Mouse (Mus musculus): Measurements from ENCODE around the gene Gps2. TPM values are rescaled to one million over a fixed set of nuclear protein-coding genes. Genes with fewer than 3 reads are reported as not detected.
"Not testable (repeated sequence)": the region's sequence is repeated elsewhere in the genome, so short reads cannot be mapped to it uniquely, and the experiment has no call there.

Gps2 gene
- total and polyA plus RNA-seq, 3 experiments = 78.0 to 113 TPM; not detected in 1

- TF ChIP-seq MYB (IDR thresholded peaks at IDR 0.05; ENCODE audit: low read depth, low read length) (no peak), CHD2 (IDR thresholded peaks at IDR 0.05; ENCODE audit: low read length) (no peak), POLR2AphosphoS2 (IDR thresholded peaks at IDR 0.05; ENCODE audit: low read length) (no peak), USF1 (IDR thresholded peaks at IDR 0.05; ENCODE audit: low read depth, low read length) (peak; percentile 44), POLR2A (IDR thresholded peaks at IDR 0.05; ENCODE audit: control insufficient read depth in 1 of 2, insufficient read depth in 1 of 2, low read depth in 1 of 2, low read length in 2 of 2, poor library complexity in 1 of 2) (peak in 1 of 2 experiments; percentile 29; a peak in 1 of 4 replicates), ZC3H11A (IDR thresholded peaks at IDR 0.05; ENCODE audit: low read depth, low read length) (0 out of 2 replicates have a peak, but pooled peaks have one; percentile 12), JUND (IDR thresholded peaks at IDR 0.05; ENCODE audit: low read depth, low read length) (no peak), ZNF384 (IDR thresholded peaks at IDR 0.05; ENCODE audit: low read depth, low read length) (peak; percentile 99), BHLHE40 (IDR thresholded peaks at IDR 0.05; ENCODE audit: borderline replicate concordance, low read depth, low read length) (peak; percentile 66; the same call in 1 of the 2 replicates), GABPA (IDR thresholded peaks at IDR 0.05; ENCODE audit: low read depth, low read length) (no peak), ZKSCAN1 (IDR thresholded peaks at IDR 0.05; ENCODE audit: low read depth, low read length) (peak; percentile 87; the same call in 1 of the 2 replicates), MAX (IDR thresholded peaks at IDR 0.05; ENCODE audit: low read length) (peak; percentile 60; the same call in 1 of the 2 replicates)
Observed at GRCm38 (mm10) chr11:69929712-69930111, 16.0 kb downstream of the Gps2 start (continued).

GRCm38 (mm10) chr11:69930176-69930575, 16.5 kb downstream of the Gps2 start:
- peak overlapping the region; percentile 74 for H3K27ac ChIP-seq (ENCODE audit: control insufficient read depth, low read depth, low read length)
- H3K9ac ChIP-seq (ENCODE audit: control insufficient read depth, low read depth, low read length, poor library complexity, severe bottlenecking) = 0 out of 2 replicates have a peak overlapping the region, but pooled peaks have one; percentile 8
- peaks cover 0 to 34% of the 10 kb centered on the region in 2 experiments; a peak in 2 of 4 replicates for H3K36me3 ChIP-seq (ENCODE audit: control insufficient read depth in 1 of 2, insufficient read depth in 2 of 2, low read length in 2 of 2)
- DNase-seq (ENCODE audit: low read depth, low spot score) = peak; percentile 68
- not testable (repeated sequence) for H3K9me3 ChIP-seq (replicated peaks; ENCODE audit: insufficient read depth, low read length); H3K4me3 ChIP-seq (ENCODE audit: control insufficient read depth in 1 of 2, insufficient read depth in 1 of 2, low read depth in 2 of 2, low read length in 2 of 2); H3K79me2 ChIP-seq (ENCODE audit: control insufficient read depth, insufficient read depth, low read length, poor library complexity); H3K27me3 ChIP-seq (ENCODE audit: control insufficient read depth in 1 of 2, insufficient read depth in 2 of 2, low read length in 2 of 2)
- H3K4me1 ChIP-seq (ENCODE audit: control insufficient read depth in 1 of 2, insufficient read depth in 2 of 2, low read length in 2 of 2) = peaks cover 9 to 35% of the 10 kb centered on the region in 2 experiments; a peak in 3 of 4 replicates
- TF ChIP-seq MXI1 (IDR thresholded peaks at IDR 0.05; ENCODE audit: low read depth, low read length) = 0 out of 2 replicates have a peak, but pooled peaks have one; percentile 3

- Histone ChIP-seq H3K27ac (ENCODE audit: control insufficient read depth, low read depth, low read length) (peak overlapping the region; percentile 99), H3K9ac (ENCODE audit: control insufficient read depth, low read depth, low read length, poor library complexity, severe bottlenecking) (peak overlapping the region; percentile 56), H3K4me1 (ENCODE audit: control insufficient read depth in 1 of 2, insufficient read depth in 2 of 2, low read length in 2 of 2) (peaks cover 9 to 37% of the 10 kb centered on the region in 2 experiments; a peak in 3 of 4 replicates)
- TF ChIP-seq ETS1 (IDR thresholded peaks at IDR 0.05; ENCODE audit: low read depth, low read length) (peak; percentile 92), MYC (IDR thresholded peaks at IDR 0.05; ENCODE audit: low read depth, low read length) (peak; percentile 23; the same call in 1 of the 2 replicates), MXI1 (IDR thresholded peaks at IDR 0.05; ENCODE audit: low read depth, low read length) (peak; percentile 50; the same call in 1 of the 2 replicates), GATA1 (IDR thresholded peaks at IDR 0.05; ENCODE audit: low read depth, low read length) (no peak), HCFC1 (IDR thresholded peaks at IDR 0.05; ENCODE audit: low read depth, low read length) (0 out of 2 replicates have a peak, but pooled peaks have one; percentile 25), TAL1 (IDR thresholded peaks at IDR 0.05; ENCODE audit: low read length) (peak; percentile 45), TBP (IDR thresholded peaks at IDR 0.05; ENCODE audit: low read depth, low read length) (0 out of 2 replicates have a peak, but pooled peaks have one; percentile 12), ZNF384 (IDR thresholded peaks at IDR 0.05; ENCODE audit: low read depth, low read length) (no peak), POLR2A (IDR thresholded peaks at IDR 0.05; ENCODE audit: control insufficient read depth in 1 of 2, insufficient read depth in 1 of 2, low read depth in 1 of 2, low read length in 2 of 2, poor library complexity in 1 of 2) (peak in 1 of 2 experiments; percentile 51; a peak in 1 of 4 replicates), NRF1 (IDR thresholded peaks at IDR 0.05; ENCODE audit: insufficient read depth, low read depth, low read length, poor library complexity, severe bottlenecking) (no peak), RCOR1 (IDR thresholded peaks at IDR 0.05; ENCODE audit: low read depth, low read length) (peak; percentile 68; the same call in 1 of the 2 replicates), CHD1 (IDR thresholded peaks at IDR 0.05; ENCODE audit: low read depth, low read length) (peak; percentile 49; the same call in 1 of the 2 replicates), NELFE (IDR thresholded peaks at IDR 0.05; ENCODE audit: low read depth, low read length) (peak; percentile 49; the same call in 1 of the 2 replicates), MAX (IDR thresholded peaks at IDR 0.05; ENCODE audit: low read length) (no peak; the same call in 1 of the 2 replicates), ELF1 (IDR thresholded peaks at IDR 0.05; ENCODE audit: low read depth, low read length) (no peak), MAZ (IDR thresholded peaks at IDR 0.05; ENCODE audit: low read depth, low read length) (peak; percentile 78; the same call in 1 of the 2 replicates), TCF12 (IDR thresholded peaks at IDR 0.05; ENCODE audit: low read depth, low read length) (peak; percentile 38; the same call in 1 of the 2 replicates), SIN3A (IDR thresholded peaks at IDR 0.05; ENCODE audit: low read length) (peak; percentile 54), KAT2A (conservative IDR thresholded peaks at IDR 0.05; ENCODE audit: low read depth, low read length) (no peak)
Observed at GRCm38 (mm10) chr11:69930967-69931537, 17.4 kb downstream of the Gps2 start.

More at GRCm38 (mm10) chr11:69930967-69931537, 17.4 kb downstream of the Gps2 start:
- Histone ChIP-seq H3K9me3 (replicated peaks; ENCODE audit: insufficient read depth, low read length) (no peaks in the 10 kb centered on the region), H3K4me3 (ENCODE audit: control insufficient read depth in 1 of 2, insufficient read depth in 1 of 2, low read depth in 2 of 2, low read length in 2 of 2) (peak overlapping the region; percentile 45 to 47), H3K79me2 (ENCODE audit: control insufficient read depth, insufficient read depth, low read length, poor library complexity) (no peaks in the 10 kb centered on the region), H3K36me3 (ENCODE audit: control insufficient read depth in 1 of 2, insufficient read depth in 2 of 2, low read length in 2 of 2) (peaks cover 0 to 36% of the 10 kb centered on the region in 2 experiments; a peak in 2 of 4 replicates), H3K27me3 (ENCODE audit: control insufficient read depth in 1 of 2, insufficient read depth in 2 of 2, low read length in 2 of 2) (no peaks in the 10 kb centered on the region)
- DNase-seq (ENCODE audit: low read depth, low spot score) = peak; percentile 96

All from MEL (cell line).